14 mouse cellular contexts compared by ENCODE assay signal in genomic region chr9:27951110-27951509, GRCm38 (mm10).
"Had no signal": no experiment of that assay in that cellular context is flagged by ENCODE, and none has a peak within 500 bp of the region (broad histone marks: within the 10 kb centered on the region; RNA-seq: fewer than 3 reads in every experiment).

No protein-coding gene starts in this region.

- H3K4me2 ChIP-seq: intestine, embryonic 15.5 days; liver, embryonic 11.5 days; liver, embryonic 15.5 days; midbrain, embryonic 12.5 days; neural tube, embryonic 13.5 days had no signal

- ATAC-seq: intestine, embryonic 15.5 days; midbrain, embryonic 16.5 days had no signal

- H3K36me3 ChIP-seq: intestine, embryonic 15.5 days; limb, embryonic 10.5 days; liver, embryonic 15.5 days; midbrain, embryonic 12.5 days; neural tube, embryonic 13.5 days had no signal

- H3K9ac ChIP-seq: intestine, embryonic 15.5 days; liver, embryonic 15.5 days; midbrain, embryonic 12.5 days; neural tube, embryonic 13.5 days had no signal

- H3K4me3 ChIP-seq: intestine, embryonic 15.5 days; left cerebral cortex, adult 2 months; limb, embryonic 10.5 days; liver, embryonic 15.5 days; megakaryocyte, embryonic 14.5 days; midbrain, embryonic 12.5 days; neural tube, embryonic 13.5 days had no signal

- H3K9me3 ChIP-seq: intestine, embryonic 15.5 days; limb, embryonic 10.5 days; liver, embryonic 15.5 days; midbrain, embryonic 12.5 days; neural tube, embryonic 13.5 days had no signal

- H3K4me1 ChIP-seq: intestine, embryonic 15.5 days; limb, embryonic 10.5 days; liver, embryonic 15.5 days; megakaryocyte, embryonic 14.5 days; neural tube, embryonic 13.5 days had no signal

- DNase-seq: kidney, adult 18-20 months; kidney, postnatal 10 days; kidney, postnatal 4 days; lung, adult 2 months had no signal

- H3K27ac ChIP-seq: intestine, embryonic 15.5 days; left cerebral cortex, adult 2 months; limb, embryonic 10.5 days; liver, embryonic 15.5 days; macrophage; midbrain, embryonic 12.5 days; neural tube, embryonic 13.5 days had no signal

- H3K27me3 ChIP-seq: intestine, embryonic 15.5 days; liver, embryonic 15.5 days; megakaryocyte, embryonic 14.5 days; midbrain, embryonic 12.5 days; neural tube, embryonic 13.5 days had no signal
